Mouse (Mus musculus): ENCODE data around the gene Fpgt.

DNA sequence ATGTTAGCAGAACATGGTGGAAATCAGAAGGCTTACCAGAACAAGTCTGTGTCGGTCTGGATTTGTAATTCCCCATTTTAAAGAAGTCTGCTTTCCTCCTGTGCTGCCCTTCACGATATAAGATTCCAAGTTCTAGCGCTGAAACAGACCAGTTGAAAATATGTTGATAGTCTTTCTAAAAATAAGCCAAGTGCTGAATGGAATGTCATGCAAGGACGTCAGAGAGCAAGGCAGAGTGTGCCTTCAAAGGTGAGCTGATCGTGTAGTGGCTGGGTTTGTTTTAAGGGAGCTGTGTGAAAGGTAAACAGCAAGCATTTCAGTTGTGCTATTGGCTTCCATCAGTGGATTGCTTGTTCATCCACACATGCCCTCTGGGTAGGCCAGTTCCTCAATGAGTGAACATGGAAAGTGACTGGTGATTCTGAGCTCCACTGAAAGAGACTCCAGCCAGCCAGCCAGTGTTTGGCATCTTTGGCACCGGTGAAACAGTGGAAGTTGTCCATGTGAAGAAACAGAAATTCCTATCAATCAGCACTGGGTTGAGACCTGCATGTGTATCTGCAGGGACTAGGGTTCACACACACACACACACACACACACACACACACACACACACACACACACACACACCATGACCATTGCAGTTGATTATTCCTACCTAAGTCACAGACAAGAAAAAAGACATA is 37.8 kb downstream of the Fpgt start, which contains the start of gene Tnni3k:
- TF ChIP-seq POLR2A (IDR thresholded peaks at IDR 0.05; ENCODE audit: low read depth, low read length) (no peak), CTCF (IDR thresholded peaks at IDR 0.05; ENCODE audit: borderline replicate concordance, insufficient read depth, low read length) (no peak)

All from embryonic fibroblast, embryonic 13.5 days (primary cell).